Mouse (Mus musculus) v-Abl transformed pro-B cells (cell line): Measurements from ENCODE around the gene Tmc8.

ENCODE experiments used
- in situ Hi-C, 2 experiments: fragments of 400-800 bp; cut with MboI; formaldehyde crosslinking; loops; one replicate each; pipeline ENCODE4 v1.15.1; 2025; ENCODE audit not compliant: unreplicated experiment in 2 of 2

The Tmc8 gene

DNA sequence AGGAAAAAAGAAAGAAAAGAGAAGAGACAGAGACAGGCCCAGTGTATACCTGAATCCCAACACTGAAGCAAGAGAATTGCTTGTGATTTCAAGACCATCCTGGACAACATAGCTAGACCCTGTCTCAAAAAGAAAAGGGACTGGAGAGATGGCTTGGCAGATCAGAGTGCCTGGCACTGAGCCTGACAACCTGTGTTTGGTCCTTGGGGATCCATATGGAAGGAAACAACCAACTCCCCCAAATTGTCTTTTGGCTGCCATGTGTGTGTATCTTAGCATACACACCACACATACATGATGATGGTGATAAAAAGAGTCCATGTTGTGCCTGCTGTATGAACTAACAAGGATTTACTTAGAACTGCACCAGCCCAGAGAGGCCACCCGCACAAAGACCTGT lies 57.1 kb downstream of the Tmc8 start:
- in situ Hi-C loops: loop anchor here in 1 of 2 experiments (25.0 kb wide), 2 partner anchors 752 to 977 kb away; partner anchors contain the start of genes Mfsd11 and Srsf2

DNA sequence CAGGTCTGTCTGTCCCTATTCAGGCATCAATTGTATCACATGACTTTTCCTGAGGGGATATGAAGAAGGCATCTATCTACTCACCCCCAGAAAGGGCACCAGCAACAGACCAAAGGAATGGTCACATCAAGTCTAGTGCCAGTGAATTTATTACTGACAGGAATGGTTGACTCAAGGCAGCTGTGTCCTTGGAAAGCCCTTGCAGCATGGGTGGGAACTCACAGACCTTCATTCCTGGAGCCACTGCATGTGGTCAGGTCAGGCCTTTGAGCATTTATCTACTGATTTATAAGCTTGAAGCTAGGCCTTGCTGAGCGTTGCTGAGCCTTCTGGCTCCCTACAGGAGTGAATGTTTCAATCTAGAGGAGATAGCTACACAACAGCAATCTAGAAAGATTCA lies 59.0 kb downstream of the Tmc8 start:
- in situ Hi-C loops: loop anchor here in 1 of 2 experiments (25.0 kb wide), 2 partner anchors 754 to 979 kb away; partner anchors contain the start of genes Mfsd11 and Srsf2
